In the genomic region with DNA sequence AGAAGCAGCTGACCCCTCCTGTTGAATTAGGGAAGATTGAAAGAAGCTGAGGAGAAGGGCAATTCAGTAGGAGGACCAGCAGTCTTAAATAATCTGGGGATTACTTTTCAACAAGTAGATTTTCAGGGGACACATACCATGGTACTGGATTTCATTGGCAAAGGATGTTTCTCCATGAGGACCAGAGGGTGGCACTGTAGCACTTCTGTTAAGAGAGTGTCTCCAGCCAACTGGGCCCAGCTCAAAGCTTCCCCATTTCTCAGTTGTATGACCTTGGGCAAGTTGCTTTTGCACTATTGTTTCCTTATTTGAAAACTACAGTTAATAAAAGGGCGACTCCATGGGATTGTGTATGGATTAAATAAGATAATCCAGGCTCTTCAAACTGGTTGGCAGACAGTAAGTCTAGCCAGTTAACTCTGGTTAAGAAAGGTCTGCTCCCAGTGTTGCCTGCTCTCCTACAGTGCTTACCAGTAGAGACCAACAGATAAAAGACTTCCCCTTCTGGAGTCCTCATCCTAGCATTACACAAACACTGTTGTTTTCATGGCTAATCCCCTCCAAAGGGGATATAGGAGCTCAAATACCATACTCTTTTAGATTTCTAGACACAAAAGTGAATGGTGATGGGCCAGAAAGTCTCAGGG, we compare ENCODE assay signal across 9 mouse cellular contexts.
DNase-seq lines count a peak whose midpoint lies in the region; ATAC-seq and TF ChIP-seq lines count a peak whose summit lies in the region.
"Had no signal": no experiment of that assay in that cellular context is flagged by ENCODE, and none has a peak within 500 bp of the region (broad histone marks: within the 10 kb centered on the region; RNA-seq: fewer than 3 reads in every experiment).

No protein-coding gene starts in this region.

- no peaks in the 10 kb centered on the region for H3K27me3 ChIP-seq in E14TG2a.4 (ENCODE audit: insufficient read depth, low read length)
- no peaks in the 10 kb centered on the region for H3K27me3 ChIP-seq in embryonic facial prominence, embryonic 10.5 days (replicated peaks; ENCODE audit: low read depth, poor library complexity, severe bottlenecking)
- H3K27me3 ChIP-seq in hindbrain, embryonic 11.5 days (ENCODE audit: control insufficient read depth, insufficient read depth, low read length) = no peaks in the 10 kb centered on the region

- ATAC-seq in hindbrain, embryonic 11.5 days (ENCODE audit: low FRiP score) = peak; percentile 68; the same call in 1 of the 2 replicates

- H3K9ac ChIP-seq in hindbrain, embryonic 11.5 days (ENCODE audit: low read depth, low read length) = no peak overlapping the region

- no peaks in the 10 kb centered on the region for H3K4me1 ChIP-seq in E14TG2a.4 (replicated peaks; ENCODE audit: low read depth, low read length)
- no peaks in the 10 kb centered on the region for H3K4me1 ChIP-seq in embryonic facial prominence, embryonic 10.5 days
- H3K4me1 ChIP-seq in hindbrain, embryonic 11.5 days (replicated peaks; ENCODE audit: control insufficient read depth, insufficient read depth, low read length) = no peaks in the 10 kb centered on the region

- no peak overlapping the region for H3K27ac ChIP-seq in embryonic facial prominence, embryonic 10.5 days (replicated peaks)
- no peak overlapping the region for H3K27ac ChIP-seq in hindbrain, embryonic 11.5 days (ENCODE audit: low read depth, low read length)

- no peak overlapping the region for H3K4me3 ChIP-seq in E14TG2a.4 (replicated peaks; ENCODE audit: low read length)
- no peak overlapping the region for H3K4me3 ChIP-seq in embryonic facial prominence, embryonic 10.5 days
- no peak overlapping the region for H3K4me3 ChIP-seq in hindbrain, embryonic 11.5 days (ENCODE audit: low read depth, low read length)
- H3K4me3 ChIP-seq: myocyte had no signal

- H3K9me3 ChIP-seq in E14TG2a.4 (ENCODE audit: low read length) = no peaks in the 10 kb centered on the region
- H3K9me3 ChIP-seq in embryonic facial prominence, embryonic 10.5 days = no peaks in the 10 kb centered on the region
- H3K9me3 ChIP-seq in hindbrain, embryonic 11.5 days (ENCODE audit: control insufficient read depth, low read length) = no peaks in the 10 kb centered on the region

- DNase-seq in cerebellum, postnatal 14 days = peak; percentile 63 to 67
- DNase-seq in cerebellum, adult 11-12 months = no peak
- DNase-seq in embryonic facial prominence, embryonic 10.5 days (ENCODE audit: low spot score) = peak; percentile 35
- DNase-seq in hindbrain, embryonic 11.5 days (ENCODE audit: low spot score) = peak; percentile 59
- peak; percentile 53 to 72 for DNase-seq in left cerebral cortex, postnatal 25 days (ENCODE audit: low spot score in 2 of 2)
- peak; percentile 32 for DNase-seq in retina, adult 2 months (ENCODE audit: low read depth, low spot score)
- no peak for DNase-seq in spleen, postnatal 36 days (ENCODE audit: low spot score in 2 of 2)

- 26% methylated on average over 1 of the region's 1 CpGs for WGBS in embryonic facial prominence, embryonic 10.5 days
- 33% methylated on average over 1 of the region's 1 CpGs for WGBS in hindbrain, embryonic 11.5 days

- intact Hi-C loops in left cerebral cortex, postnatal 25 days (cut with DNase I) = loop anchor here (10.0 kb wide), 1 partner anchor 537 kb away; no protein-coding TSS in a partner anchor

- no peak overlapping the region for H3K4me2 ChIP-seq in hindbrain, embryonic 11.5 days (replicated peaks; ENCODE audit: low read depth, low read length)

- 0 out of 2 replicates have a peak, but pooled peaks have one; percentile 8 for TF ChIP-seq CTCF in E14TG2a.4 (conservative IDR thresholded peaks at IDR 0.05; ENCODE audit: low read length)

- H3K36me3 ChIP-seq in E14TG2a.4 (ENCODE audit: insufficient read depth, low read length) = no peaks in the 10 kb centered on the region
- H3K36me3 ChIP-seq in embryonic facial prominence, embryonic 10.5 days (replicated peaks) = no peaks in the 10 kb centered on the region
- H3K36me3 ChIP-seq in hindbrain, embryonic 11.5 days (ENCODE audit: control insufficient read depth, insufficient read depth, low read length) = no peaks in the 10 kb centered on the region

Comparison
In these comparisons a context has a peak if more than half of its experiments do, and no peak if none do; other contexts are left out.
1. DNase-seq: peak in cerebellum, postnatal 14 days (2 of 2), embryonic facial prominence, embryonic 10.5 days (single experiment), hindbrain, embryonic 11.5 days (single experiment), left cerebral cortex, postnatal 25 days (2 of 2) and retina, adult 2 months (single experiment); none in cerebellum, adult 11-12 months (single experiment) and spleen, postnatal 36 days (0 of 2).